Mouse (Mus musculus) forebrain, embryonic 14.5 days (tissue): ENCODE measurements around the gene Melk. TPM values are rescaled to one million over a fixed set of nuclear protein-coding genes. Genes with fewer than 3 reads are reported as not detected.

Experiments used
- ATAC-seq: fragments of 200-750 bp; cut with Nextera tagmentation; 2 replicates; pipeline ENCODE4 v1.8.0; 2017; ENCODE audit warnings: mild to moderate bottlenecking, moderate library complexity
- DNase-seq: peaks from one replicate; pipeline ENCODE4 v3.0.0-alpha.2; 2015; ENCODE audit warnings: low spot score
- H3K27ac ChIP-seq: fragments of 300-500 bp; sonication (generic); 2 replicates; pipeline ENCODE4 v1.5.1; 2014; ENCODE audit warnings: low read depth, mild to moderate bottlenecking, control low read depth, low read length, moderate library complexity
- H3K27me3 ChIP-seq: fragments of 300-500 bp; sonication (generic); replicated peaks from 2 replicates; pipeline ENCODE4 v1.6.1; 2014; ENCODE audit warnings: low read length, control low read depth, mixed read lengths; ENCODE audit not compliant: control insufficient read depth, insufficient read depth
- H3K36me3 ChIP-seq: fragments of 300-500 bp; sonication (generic); 2 replicates; pipeline ENCODE4 v1.6.1; 2014; ENCODE audit warnings: low read length, control low read depth; ENCODE audit not compliant: control insufficient read depth, insufficient read depth
- H3K4me1 ChIP-seq: fragments of 300-500 bp; sonication (generic); 2 replicates; pipeline ENCODE4 v1.6.1; 2014; ENCODE audit warnings: antibody characterized with exemption, low read length, control low read depth; ENCODE audit not compliant: control insufficient read depth, insufficient read depth
- H3K4me2 ChIP-seq: fragments of 300-500 bp; sonication (generic); 2 replicates; pipeline ENCODE4 v1.6.1; 2014; ENCODE audit warnings: mild to moderate bottlenecking, control low read depth, low read length
- H3K4me3 ChIP-seq: fragments of 300-500 bp; sonication (generic); 2 replicates; pipeline ENCODE4 v1.5.1; 2014; ENCODE audit warnings: low read depth, low read length, control low read depth
- H3K9ac ChIP-seq: fragments of 300-500 bp; sonication (generic); 2 replicates; pipeline ENCODE4 v1.6.1; 2014; ENCODE audit warnings: mild to moderate bottlenecking, low read length, control low read depth, moderate library complexity
- H3K9me3 ChIP-seq: fragments of 300-500 bp; sonication (generic); replicated peaks from 2 replicates; pipeline ENCODE4 v1.6.1; 2016; ENCODE audit warnings: low read length, control low read depth, mixed read lengths; ENCODE audit not compliant: control insufficient read depth
- WGBS: fragments of 180-500 bp; shearing (Covaris S2); extraction: QIAGEN DNeasy Blood & Tissue Kit; methylation state at CpG from one replicate; pipeline ENCODE4 v1.1.7; 2014; 5-methylcytosine and 5-hydroxymethylcytosine counted together
- polyA plus RNA-seq: library from polyadenylated mRNA; unstranded; fragments of >200 nt; fragmentation: Nextera tagmentation; extraction: Ambion mirVana; gene quantifications from 2 replicates; pipeline ENCODE4 v1.2.1, GENCODE M21; 2014

Melk gene
- polyA plus RNA-seq, 1 experiment from 2014 or later: 24.3 TPM

- no peaks in the 10 kb centered on the region for H3K9me3 ChIP-seq
- H3K36me3 ChIP-seq: no peaks in the 10 kb centered on the region
- no peak for DNase-seq
- no peak overlapping the region for H3K4me3 ChIP-seq
- ATAC-seq: no peak
- H3K27ac ChIP-seq: no peak overlapping the region
- no peaks in the 10 kb centered on the region for H3K27me3 ChIP-seq
- H3K4me2 ChIP-seq: no peak overlapping the region
- no peaks in the 10 kb centered on the region for H3K4me1 ChIP-seq
- no peak overlapping the region for H3K9ac ChIP-seq
- 86% methylated on average over 6 of the region's 6 CpGs for WGBS
Measured at GRCm38 (mm10) chr4:44267437-44267836, 33.2 kb upstream of the Melk start.

GRCm38 (mm10) chr4:44269376-44269817 lies 31.3 kb upstream of the Melk start:
- ATAC-seq: no peak
- no peaks in the 10 kb centered on the region for H3K4me1 ChIP-seq
- DNase-seq: no peak

GRCm38 (mm10) chr4:44271134-44271533 lies 29.5 kb upstream of the Melk start:
- ATAC-seq: no peak
- H3K4me1 ChIP-seq: no peaks in the 10 kb centered on the region

More at GRCm38 (mm10) chr4:44269376-44269817, 31.3 kb upstream of the Melk start:
- no peak overlapping the region for H3K4me3 ChIP-seq
- H3K36me3 ChIP-seq: no peaks in the 10 kb centered on the region
- no peaks in the 10 kb centered on the region for H3K9me3 ChIP-seq
- H3K9ac ChIP-seq: no peak overlapping the region
- H3K4me2 ChIP-seq: no peak overlapping the region
- no peak overlapping the region for H3K27ac ChIP-seq
- WGBS: 94% methylated on average over 14 of the region's 14 CpGs
- no peaks in the 10 kb centered on the region for H3K27me3 ChIP-seq

DNA sequence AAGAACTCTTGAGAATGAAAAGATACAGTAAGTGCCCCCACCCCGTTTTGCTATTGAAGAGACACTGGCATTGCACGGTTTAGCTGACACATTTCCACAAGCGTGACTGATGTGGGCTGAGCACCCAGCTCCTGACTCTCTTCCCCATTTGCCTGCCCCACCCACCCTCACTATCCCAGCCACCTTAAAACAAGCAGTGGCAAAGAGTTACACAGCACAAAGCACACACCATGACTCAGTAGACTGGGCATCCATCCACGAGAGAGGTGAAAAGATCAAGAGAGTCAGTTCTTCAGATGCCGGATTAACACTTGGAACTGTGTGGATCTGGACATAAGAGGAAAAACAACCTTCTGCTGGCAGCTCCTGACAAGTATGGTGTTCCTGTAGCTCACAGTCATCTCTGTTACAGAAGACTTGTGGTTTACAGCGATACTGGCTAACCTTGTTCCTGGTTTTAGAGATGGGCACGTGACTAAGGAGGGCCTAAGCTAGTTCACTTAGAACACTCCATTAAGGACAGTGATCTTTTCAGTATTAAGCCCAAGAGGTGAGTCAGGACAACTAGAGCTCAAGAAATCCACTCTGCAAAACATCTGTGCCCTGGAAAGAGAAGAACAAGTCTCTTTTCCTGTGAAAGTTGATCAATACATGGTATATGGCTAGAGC lies 18.9 kb upstream of the Melk start:
- no peak overlapping the region for H3K4me2 ChIP-seq
- H3K27ac ChIP-seq: no peak overlapping the region
- no peaks in the 10 kb centered on the region for H3K27me3 ChIP-seq
- H3K4me3 ChIP-seq: no peak overlapping the region
- no peaks in the 10 kb centered on the region for H3K4me1 ChIP-seq
- H3K9ac ChIP-seq: no peak overlapping the region
- WGBS: 88% methylated on average over 7 of the region's 7 CpGs
- H3K36me3 ChIP-seq: no peaks in the 10 kb centered on the region
- DNase-seq (no peak), ATAC-seq (no peak)
- H3K9me3 ChIP-seq: no peaks in the 10 kb centered on the region

More at GRCm38 (mm10) chr4:44271134-44271533, 29.5 kb upstream of the Melk start:
- H3K27me3 ChIP-seq: no peaks in the 10 kb centered on the region
- DNase-seq: no peak
- H3K9ac ChIP-seq: no peak overlapping the region
- no peak overlapping the region for H3K27ac ChIP-seq
- no peak overlapping the region for H3K4me3 ChIP-seq
- 79% methylated on average over 5 of the region's 5 CpGs for WGBS
- H3K9me3 ChIP-seq: no peaks in the 10 kb centered on the region
- no peaks in the 10 kb centered on the region for H3K36me3 ChIP-seq
- H3K4me2 ChIP-seq: no peak overlapping the region

DNA sequence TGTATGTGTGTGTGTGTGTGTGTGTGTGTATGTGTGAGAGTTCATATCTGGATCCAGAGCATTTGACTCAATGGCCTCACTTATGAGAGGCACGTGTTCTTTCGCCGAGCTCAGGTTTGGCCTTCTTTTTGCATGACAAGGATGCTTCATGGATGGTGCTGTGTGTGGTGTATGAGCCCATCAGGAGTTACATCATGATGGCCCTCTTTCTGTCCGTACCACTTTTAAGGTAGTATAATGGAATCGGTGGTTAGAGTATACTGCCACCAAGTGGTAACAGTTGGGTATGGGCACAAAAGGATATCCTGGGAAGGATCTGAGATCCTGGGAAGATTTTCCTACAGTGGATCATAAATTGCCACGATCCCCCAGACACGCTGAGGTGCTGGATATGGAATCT lies 8.1 kb upstream of the Melk start:
- H3K4me1 ChIP-seq: no peaks in the 10 kb centered on the region
- H3K4me3 ChIP-seq: no peak overlapping the region
- no peaks in the 10 kb centered on the region for H3K9me3 ChIP-seq
- ATAC-seq (peak; percentile 68), DNase-seq (peak; percentile 83)
- H3K36me3 ChIP-seq: no peaks in the 10 kb centered on the region
- no peak overlapping the region for H3K27ac ChIP-seq
- no peak overlapping the region for H3K9ac ChIP-seq
- H3K27me3 ChIP-seq: no peaks in the 10 kb centered on the region
- WGBS: 10% methylated on average over 7 of the region's 7 CpGs
- no peak overlapping the region for H3K4me2 ChIP-seq

DNA sequence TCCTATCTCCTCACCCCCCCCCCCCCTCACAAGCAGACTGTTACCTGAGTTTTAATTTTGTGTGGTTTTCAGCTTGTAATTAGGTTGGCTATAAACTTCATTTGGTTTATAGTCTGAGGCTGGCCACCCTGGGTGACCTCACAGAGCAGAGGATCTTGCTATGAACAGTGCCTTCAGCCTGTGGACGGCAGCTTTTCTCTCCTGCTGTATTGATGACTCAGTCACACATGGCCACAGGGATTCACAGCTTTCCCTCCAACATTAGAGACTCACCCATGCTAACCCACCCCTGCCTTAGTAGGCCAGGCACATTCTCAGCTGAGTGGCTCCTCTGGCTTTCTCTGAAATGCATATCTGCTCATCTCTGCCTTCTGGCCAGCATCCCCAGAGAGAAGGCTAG lies 4.8 kb upstream of the Melk start:
- H3K27ac ChIP-seq: no peak overlapping the region
- no peak for ATAC-seq
- 71% methylated on average over 1 of the region's 1 CpGs for WGBS

DNA sequence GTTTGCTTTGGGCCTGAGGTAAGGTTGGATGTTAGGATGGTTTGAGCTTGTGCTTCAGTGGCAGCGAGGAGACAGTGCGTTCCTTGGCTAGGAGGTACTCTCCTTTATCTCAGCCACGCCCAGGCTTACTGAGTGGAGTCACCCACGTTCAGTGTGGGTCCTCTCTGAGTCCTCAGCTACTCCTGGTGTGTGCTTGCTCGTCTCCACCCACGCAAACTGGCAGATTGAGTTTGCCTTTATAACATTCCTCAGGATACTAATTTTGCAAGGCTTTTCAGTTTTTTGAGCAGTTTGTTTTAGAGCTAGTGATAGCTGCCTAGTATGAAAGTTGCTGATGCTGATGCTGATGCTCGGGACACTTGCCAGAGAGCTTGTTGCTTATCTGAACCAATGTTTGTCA lies 5.9 kb downstream of the Melk start:
- no peak overlapping the region for H3K27ac ChIP-seq
- peaks cover 28% of the 10 kb centered on the region for H3K36me3 ChIP-seq
- WGBS: 92% methylated on average over 7 of the region's 7 CpGs
- H3K9me3 ChIP-seq: no peaks in the 10 kb centered on the region
- H3K4me2 ChIP-seq: no peak overlapping the region
- 0 out of 2 replicates have a peak, but pooled peaks cover 3% of the 10 kb centered on the region for H3K4me1 ChIP-seq
- H3K4me3 ChIP-seq: no peak overlapping the region
- DNase-seq: no peak
- no peak overlapping the region for H3K9ac ChIP-seq
- no peak for ATAC-seq
- no peaks in the 10 kb centered on the region for H3K27me3 ChIP-seq

More for the DNA sequence above, 4.8 kb upstream of the Melk start:
- no peaks in the 10 kb centered on the region for H3K36me3 ChIP-seq
- no peak overlapping the region for H3K4me3 ChIP-seq
- H3K4me2 ChIP-seq: no peak overlapping the region
- no peaks in the 10 kb centered on the region for H3K9me3 ChIP-seq
- H3K27me3 ChIP-seq: no peaks in the 10 kb centered on the region
- DNase-seq: no peak
- H3K9ac ChIP-seq: no peak overlapping the region
- no peaks in the 10 kb centered on the region for H3K4me1 ChIP-seq

DNA sequence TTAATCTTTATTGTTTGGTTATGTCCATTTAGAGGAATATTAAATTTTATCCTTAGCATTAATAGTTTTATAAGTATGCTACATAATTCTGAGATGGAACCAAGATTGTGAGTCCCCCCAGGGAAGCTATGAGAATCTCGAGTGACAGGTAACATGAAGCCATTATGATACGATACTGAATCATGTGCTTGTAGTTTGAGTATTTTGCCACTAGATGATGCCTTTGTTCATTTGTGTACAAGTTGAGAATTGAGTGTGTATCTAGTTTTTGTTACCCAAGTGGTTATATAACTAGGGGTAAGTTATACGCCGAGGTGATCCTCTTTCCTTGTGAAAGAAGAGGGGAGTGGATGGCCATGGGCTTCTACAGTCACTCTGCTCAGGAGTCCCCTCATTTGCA lies 9.8 kb downstream of the Melk start:
- DNase-seq (no peak), ATAC-seq (no peak)
- Histone ChIP-seq H3K4me3 (no peak overlapping the region), H3K4me2 (no peak overlapping the region), H3K4me1 (no peaks in the 10 kb centered on the region), H3K27ac (no peak overlapping the region), H3K27me3 (no peaks in the 10 kb centered on the region), H3K9me3 (no peaks in the 10 kb centered on the region), H3K36me3 (peaks cover 44% of the 10 kb centered on the region), H3K9ac (no peak overlapping the region)
- 84% methylated on average over 4 of the region's 4 CpGs for WGBS

DNA sequence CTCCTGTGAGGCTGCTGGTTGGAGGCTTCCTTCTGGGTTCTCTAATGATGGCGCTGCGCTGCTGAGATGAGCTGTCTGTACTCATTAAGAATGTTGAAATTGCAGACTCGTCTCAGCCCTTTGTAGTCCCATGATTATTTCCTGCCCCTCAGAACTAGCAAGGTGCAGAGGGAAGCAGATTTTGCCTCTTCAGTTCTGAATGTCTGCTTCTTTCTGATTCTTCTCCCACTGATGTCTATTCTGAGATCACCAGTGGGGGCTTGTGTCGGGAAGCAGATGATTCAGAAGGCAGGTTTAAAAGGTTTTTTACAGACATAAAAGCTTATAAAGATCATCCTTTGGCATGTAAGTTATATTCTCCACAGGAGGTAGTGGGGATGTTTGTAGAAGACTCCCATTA lies 10.2 kb downstream of the Melk start:
- Histone ChIP-seq H3K4me2 (no peak overlapping the region), H3K36me3 (peaks cover 44% of the 10 kb centered on the region), H3K9ac (no peak overlapping the region), H3K4me1 (no peaks in the 10 kb centered on the region), H3K27me3 (no peaks in the 10 kb centered on the region), H3K4me3 (no peak overlapping the region), H3K27ac (no peak overlapping the region), H3K9me3 (no peaks in the 10 kb centered on the region)
- 90% methylated on average over 4 of the region's 4 CpGs for WGBS
- peak; percentile 5 for DNase-seq
- no peak for ATAC-seq
